Mouse (Mus musculus) heart, postnatal 0 days (tissue): ENCODE measurements around the gene Cnot6.
A peak's percentile ranks its signal among the peaks of the same experiment; 100 is the strongest.

Source experiments
- CTCF ChIP-seq: IDR thresholded peaks from 2 replicates; pipeline ENCODE4 v1.5.1; 2016; ENCODE audit warnings: antibody characterized with exemption, control low read depth, low read depth
- EP300 ChIP-seq: IDR thresholded peaks from 2 replicates; pipeline ENCODE4 v1.6.1; 2016; ENCODE audit warnings: antibody characterized with exemption, low read depth

DNA sequence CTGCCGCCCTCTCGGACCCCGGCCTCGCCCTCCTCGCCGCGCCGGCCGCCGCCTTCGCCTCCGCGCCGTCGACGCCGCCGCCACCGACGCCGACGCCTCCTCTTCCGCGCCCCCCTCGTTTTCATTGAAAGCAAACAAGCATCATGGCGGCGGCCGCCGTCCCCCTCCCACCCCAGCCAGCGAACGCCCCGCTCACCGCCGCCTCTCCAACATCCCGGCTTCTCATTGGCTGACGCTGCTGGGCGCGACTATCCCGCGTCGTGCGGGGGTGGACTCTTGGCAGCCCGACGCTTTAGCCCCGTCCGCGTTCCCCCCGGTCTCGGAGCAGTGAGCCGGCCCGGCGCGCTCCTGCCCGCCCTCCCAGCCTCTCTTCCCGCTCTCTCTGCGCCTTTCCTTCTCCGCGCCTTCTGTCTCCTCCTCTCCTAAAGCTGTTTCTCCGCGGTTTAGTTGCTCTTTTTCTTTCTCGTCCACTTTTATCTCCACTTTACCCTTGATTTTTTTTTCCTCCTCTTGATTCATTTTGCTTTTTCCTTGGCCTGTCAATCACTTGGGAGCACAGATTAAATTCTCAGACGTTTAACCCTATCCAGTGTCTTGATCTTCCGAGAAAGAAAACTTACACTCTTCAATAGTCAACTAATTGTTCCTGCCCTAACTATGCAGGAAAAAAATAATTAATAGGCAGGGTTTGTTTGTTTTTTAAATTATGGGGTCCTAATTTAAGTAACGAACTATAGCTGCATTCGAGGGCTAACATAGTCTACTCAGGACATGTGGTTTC, at the start of gene Cnot6:
- TF ChIP-seq CTCF (no peak), EP300 (peak; percentile 60; the same call in 1 of the 2 replicates)
